Mouse (Mus musculus) cerebral cortex, adult 2 months (tissue): ENCODE measurements around the gene Ints7.

Experiments
- WGBS: fragments of 180-500 bp; shearing (Covaris S2); methylation state at CpG from one replicate; pipeline ENCODE4 v1.1.7; 2018; 5-methylcytosine and 5-hydroxymethylcytosine counted together

The Ints7 gene

GRCm38 (mm10) chr1:191575458-191576247 lies at the start of gene Ints7, which contains the start of gene Dtl:
TSS of gene Ints7 (plus strand) at chr1:191575636.
TSS of gene Dtl (minus strand) at chr1:191575544.
- whole genome bisulfite sequencing = under 1% methylated on average over 70 of the region's 70 CpGs

- 43% methylated on average over 3 of the region's 3 CpGs for WGBS
Observed at GRCm38 (mm10) chr1:191527089-191527488, 48.3 kb upstream of the Ints7 start.

GRCm38 (mm10) chr1:191527921-191528612 lies 47.4 kb upstream of the Ints7 start:
- WGBS = 23% methylated on average over 4 of the region's 4 CpGs

GRCm38 (mm10) chr1:191529406-191529805 lies 46.0 kb upstream of the Ints7 start:
- 81% methylated on average over 2 of the region's 2 CpGs for WGBS

GRCm38 (mm10) chr1:191531023-191531422 lies 44.4 kb upstream of the Ints7 start:
- 42% methylated on average over 1 of the region's 1 CpGs for WGBS

GRCm38 (mm10) chr1:191534896-191535295 lies 40.5 kb upstream of the Ints7 start:
- 68% methylated on average over 2 of the region's 2 CpGs for WGBS

- 63% methylated on average over 2 of the region's 2 CpGs for WGBS
Observed at GRCm38 (mm10) chr1:191540300-191540699, 35.1 kb upstream of the Ints7 start.

- WGBS = 61% methylated on average over 9 of the region's 9 CpGs
Observed at GRCm38 (mm10) chr1:191541014-191541413, 34.4 kb upstream of the Ints7 start.

GRCm38 (mm10) chr1:191541619-191542018 lies 33.8 kb upstream of the Ints7 start:
- WGBS = 61% methylated on average over 4 of the region's 4 CpGs

- WGBS = 93% methylated on average over 3 of the region's 3 CpGs
Observed at GRCm38 (mm10) chr1:191543747-191544146, 31.7 kb upstream of the Ints7 start.

GRCm38 (mm10) chr1:191550786-191551185 lies 24.6 kb upstream of the Ints7 start:
- 82% methylated on average over 4 of the region's 4 CpGs for WGBS

GRCm38 (mm10) chr1:191557109-191557508 lies 18.3 kb upstream of the Ints7 start:
- 80% methylated on average over 8 of the region's 8 CpGs for WGBS

- WGBS = 61% methylated on average over 5 of the region's 5 CpGs
Observed at GRCm38 (mm10) chr1:191559779-191560178, 15.7 kb upstream of the Ints7 start.

- WGBS = 41% methylated on average over 6 of the region's 6 CpGs
Observed at GRCm38 (mm10) chr1:191562823-191563365, 12.5 kb upstream of the Ints7 start.

- WGBS = 89% methylated on average over 1 of the region's 1 CpGs
Observed at GRCm38 (mm10) chr1:191567859-191568258, 7.6 kb upstream of the Ints7 start.

- WGBS = 98% methylated on average over 2 of the region's 2 CpGs
Observed at GRCm38 (mm10) chr1:191569625-191570024, 5.8 kb upstream of the Ints7 start.

GRCm38 (mm10) chr1:191570415-191570814 lies 5.0 kb upstream of the Ints7 start:
- 88% methylated on average over 3 of the region's 3 CpGs for WGBS

GRCm38 (mm10) chr1:191573906-191574639 lies 1.4 kb upstream of the Ints7 start:
- WGBS = 12% methylated on average over 13 of the region's 13 CpGs

GRCm38 (mm10) chr1:191574871-191575457 lies 472 bp upstream of the Ints7 start:
- WGBS = under 1% methylated on average over 52 of the region's 52 CpGs

GRCm38 (mm10) chr1:191579524-191579923 lies 4.1 kb downstream of the Ints7 start:
- 89% methylated on average over 3 of the region's 3 CpGs for WGBS

GRCm38 (mm10) chr1:191581641-191582040 lies 6.2 kb downstream of the Ints7 start:
- 86% methylated on average over 4 of the region's 4 CpGs for WGBS

- WGBS = 96% methylated on average over 4 of the region's 4 CpGs
Observed at GRCm38 (mm10) chr1:191583836-191584235, 8.4 kb downstream of the Ints7 start.
